Mouse (Mus musculus): ENCODE measurements at regions not wholly inside any gene's neighbourhood (a gene's known extent, or its start where the extent isn't known, plus 50 kb on each side); places are given as distances from the start of the nearest gene placed in this dataset.

DNA sequence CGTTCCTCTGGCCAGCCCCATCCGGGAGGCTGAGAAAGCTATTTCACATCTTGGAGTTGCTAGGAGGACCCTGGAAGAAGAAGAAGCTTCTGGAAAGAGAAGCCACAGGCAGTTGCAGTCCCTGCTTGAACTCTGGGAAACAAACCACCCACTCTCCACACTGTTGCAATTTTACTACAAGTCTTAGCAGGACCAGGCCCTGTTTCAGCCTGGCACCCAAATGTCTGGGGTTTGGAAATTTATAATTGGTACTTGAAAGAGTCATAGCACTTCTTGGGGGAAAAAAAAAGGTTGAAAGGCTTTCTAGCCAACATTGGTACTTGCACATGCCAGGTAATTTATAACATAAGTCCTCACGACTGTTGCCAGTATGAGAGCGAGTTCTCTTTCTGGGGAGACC, 57.9 kb upstream of the Neo1 start:
- intact Hi-C loops (cut with DNase I) = no loop called here
- DNase-seq (ENCODE audit: extremely low spot score in 1 of 2, low spot score in 2 of 2) = no peak

DNA sequence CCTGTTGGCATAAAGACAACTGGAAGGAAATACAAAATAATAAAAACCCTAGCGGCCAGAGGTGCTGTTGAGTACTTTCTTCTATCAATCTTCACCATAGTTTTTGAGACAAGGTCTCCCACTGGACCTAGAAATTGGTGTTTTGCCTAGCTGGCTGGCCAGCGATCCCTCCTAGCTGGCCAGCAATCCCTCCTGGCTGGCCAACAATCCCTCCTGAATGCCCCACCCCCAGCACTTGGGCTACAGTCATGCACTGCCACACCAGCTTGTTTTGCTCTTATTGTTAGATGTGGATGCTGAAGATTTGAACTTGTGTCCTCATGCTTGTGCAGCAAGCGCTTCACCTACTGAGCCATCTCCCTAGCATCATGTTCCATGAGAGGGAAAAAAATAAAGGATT, 54.9 kb upstream of the Neo1 start:
- intact Hi-C loops (cut with DNase I) = no loop called here
- H3K4me3 ChIP-seq = no peak overlapping the region
- DNase-seq (ENCODE audit: extremely low spot score in 1 of 2, low spot score in 2 of 2) = no peak
- H3K27ac ChIP-seq = no peak overlapping the region
- no peak for TF ChIP-seq CTCF (IDR thresholded peaks at IDR 0.05)

More for the DNA sequence above, 57.9 kb upstream of the Neo1 start:
- no peak overlapping the region for H3K27ac ChIP-seq
- no peak for TF ChIP-seq CTCF (IDR thresholded peaks at IDR 0.05)
- H3K4me3 ChIP-seq = no peak overlapping the region

DNA sequence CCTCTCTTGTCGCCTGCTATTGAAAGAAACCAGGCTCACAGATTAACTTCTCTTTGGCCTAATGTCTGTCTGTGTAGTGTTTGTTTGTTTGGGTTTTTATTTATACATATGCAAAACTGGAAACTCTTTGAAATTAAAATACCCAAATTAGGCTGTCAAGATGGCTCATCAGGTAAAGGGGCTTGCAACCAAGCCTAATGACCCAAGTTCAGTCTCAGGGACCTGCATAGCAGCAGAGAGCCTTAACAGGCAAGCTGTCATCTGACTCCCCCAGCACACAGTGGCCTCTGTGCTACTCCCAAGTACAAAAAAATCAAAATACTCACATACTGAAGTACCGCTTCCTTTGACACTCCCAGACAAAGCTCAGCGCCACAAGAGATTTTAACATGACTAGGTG, 51.5 kb upstream of the Neo1 start:
- no peak for TF ChIP-seq CTCF (IDR thresholded peaks at IDR 0.05)
- no peak overlapping the region for H3K27ac ChIP-seq
- no peak for DNase-seq (ENCODE audit: extremely low spot score in 1 of 2, low spot score in 2 of 2)
- no peak overlapping the region for H3K4me3 ChIP-seq
- intact Hi-C loops (cut with DNase I) = no loop called here

GRCm38 (mm10) chr9:59087112-59087511, 50.9 kb upstream of the Neo1 start:
- TF ChIP-seq CTCF (IDR thresholded peaks at IDR 0.05) = no peak
- intact Hi-C loops (cut with DNase I) = no loop called here
- H3K27ac ChIP-seq = no peak overlapping the region
- no peak for DNase-seq (ENCODE audit: extremely low spot score in 1 of 2, low spot score in 2 of 2)
- no peak overlapping the region for H3K4me3 ChIP-seq

- no peak for DNase-seq (ENCODE audit: extremely low spot score in 1 of 2, low spot score in 2 of 2)
- TF ChIP-seq CTCF (IDR thresholded peaks at IDR 0.05) = no peak
- intact Hi-C loops (cut with DNase I) = no loop called here
- Histone ChIP-seq H3K27ac (no peak overlapping the region), H3K4me3 (no peak overlapping the region)
Observed at GRCm38 (mm10) chr9:59086556-59087102, 50.4 kb upstream of the Neo1 start.

Measured in left cerebral cortex, adult 2 months (tissue).